Mouse (Mus musculus): ENCODE results near the gene Trpm6. TPM values are rescaled to one million over a fixed set of nuclear protein-coding genes. Genes with fewer than 3 reads are reported as not detected.

Trpm6 gene
- polyA plus RNA-seq, 1 experiment: not detected

DNA sequence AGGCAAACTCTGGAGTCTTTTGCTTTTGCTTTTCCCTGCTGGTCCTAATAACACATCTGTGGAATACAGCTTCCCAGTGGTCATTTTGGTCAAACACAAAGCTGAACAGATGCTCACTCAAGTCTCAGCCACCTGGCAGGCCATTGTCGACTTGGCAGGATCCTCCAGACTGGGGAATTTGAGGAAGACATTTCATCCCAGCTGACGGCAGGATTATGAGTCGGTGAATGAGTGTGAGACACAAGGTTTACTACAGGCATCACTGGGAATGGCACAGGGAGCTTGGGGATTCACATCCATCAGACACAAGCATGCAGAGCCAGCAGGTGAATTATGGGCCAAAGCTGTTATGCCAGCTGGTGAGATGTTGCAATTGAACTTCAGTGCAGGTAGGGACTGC, 159.9 kb downstream of the Trpm6 start:
- Histone ChIP-seq H3K4me3 (replicated peaks) (no peak overlapping the region), H3K9me3 (no peaks in the 10 kb centered on the region), H3K4me1 (no peaks in the 10 kb centered on the region), H3K36me3 (replicated peaks; ENCODE audit: low read length) (no peaks in the 10 kb centered on the region), H3K27me3 (replicated peaks) (no peaks in the 10 kb centered on the region)
- TF ChIP-seq FLI1 (IDR thresholded peaks at IDR 0.05; ENCODE audit: low read length): no peak
- TF ChIP-seq GATA1 (IDR thresholded peaks at IDR 0.05; ENCODE audit: borderline replicate concordance, low read length): no peak

DNA sequence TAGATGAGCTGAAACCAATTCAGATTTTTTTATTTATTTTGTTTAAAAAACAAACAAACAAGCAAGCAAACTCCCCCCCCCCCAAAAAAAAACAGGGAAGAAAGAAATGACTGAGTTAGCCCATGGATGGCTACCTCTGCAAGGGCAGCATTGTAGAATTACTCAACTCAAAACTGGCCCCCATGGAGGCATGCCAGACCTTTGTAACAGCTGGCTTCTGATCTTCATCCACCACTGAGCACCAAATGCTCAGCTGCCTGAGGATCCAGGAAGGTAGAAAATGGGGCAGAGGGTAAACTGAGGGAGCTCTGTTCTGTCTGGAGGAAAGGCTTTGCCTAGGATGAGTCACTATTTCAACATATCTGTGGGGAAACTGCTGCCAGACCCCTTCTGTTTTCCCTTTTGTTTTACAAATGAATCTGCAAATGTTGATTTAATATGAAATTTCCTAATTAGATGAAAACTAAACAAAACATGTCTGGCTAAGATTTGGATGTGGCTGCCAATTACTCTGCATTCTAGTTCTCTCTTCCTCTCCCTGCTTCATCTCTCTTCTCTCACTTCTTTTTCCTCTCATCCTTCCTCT, 162.1 kb downstream of the Trpm6 start:
- TF ChIP-seq FLI1 (IDR thresholded peaks at IDR 0.05; ENCODE audit: low read length): no peak
- TF ChIP-seq GATA1 (IDR thresholded peaks at IDR 0.05; ENCODE audit: borderline replicate concordance, low read length): no peak
- Histone ChIP-seq H3K36me3 (replicated peaks; ENCODE audit: low read length) (no peaks in the 10 kb centered on the region), H3K27me3 (replicated peaks) (no peaks in the 10 kb centered on the region), H3K9me3 (no peaks in the 10 kb centered on the region), H3K4me3 (replicated peaks) (no peak overlapping the region), H3K4me1 (no peaks in the 10 kb centered on the region)

DNA sequence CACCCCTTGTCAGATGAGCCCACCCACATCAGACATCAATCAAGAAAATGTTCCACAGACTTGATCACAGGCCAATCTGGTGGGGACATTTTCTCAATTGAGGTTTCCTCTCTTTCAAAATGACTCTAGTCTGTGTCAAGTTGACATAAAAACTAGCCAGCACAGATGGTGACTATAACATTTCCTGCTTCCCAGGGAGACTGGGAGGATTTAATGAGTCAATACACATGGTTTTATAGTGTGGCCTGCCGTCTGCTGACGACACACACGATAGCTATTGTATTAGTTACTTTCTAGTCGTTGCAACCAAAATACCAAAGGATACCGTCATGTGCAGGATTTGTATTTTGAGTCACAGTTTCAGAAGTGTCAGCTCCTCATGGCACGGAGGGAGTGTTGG, 191.6 kb downstream of the Trpm6 start:
- H3K4me1 ChIP-seq: no peaks in the 10 kb centered on the region
- no peak overlapping the region for H3K4me3 ChIP-seq (replicated peaks)
- no peaks in the 10 kb centered on the region for H3K27me3 ChIP-seq (replicated peaks)
- TF ChIP-seq FLI1 (IDR thresholded peaks at IDR 0.05; ENCODE audit: low read length) (no peak), GATA1 (IDR thresholded peaks at IDR 0.05; ENCODE audit: borderline replicate concordance, low read length) (no peak)
- H3K36me3 ChIP-seq (replicated peaks; ENCODE audit: low read length): no peaks in the 10 kb centered on the region
- H3K9me3 ChIP-seq: no peaks in the 10 kb centered on the region

Other genes with a start within 250 kb of the Trpm6 start
- gene Ostf1, start 118.2 kb upstream of the Trpm6 start, polyA plus RNA-seq (2012; ENCODE audit: insufficient read depth, low replicate concordance): 422 and 727 TPM in 2 replicates
- gene Nmrk1, start 118.0 kb upstream of the Trpm6 start, polyA plus RNA-seq (2012; ENCODE audit: insufficient read depth, low replicate concordance): 0.96 and 1.5 TPM in 2 replicates
- 8.3 and 8.8 TPM in 2 replicates for gene Carnmt1, start 79.2 kb upstream of the Trpm6 start, polyA plus RNA-seq (2012; ENCODE audit: insufficient read depth, low replicate concordance)
- gene D030056L22Rik, start 36.8 kb upstream of the Trpm6 start, polyA plus RNA-seq (2012; ENCODE audit: insufficient read depth, low replicate concordance): 7.6 and 14.4 TPM in 2 replicates

Measured in megakaryocyte, embryonic 14.5 days (primary cell).